Mouse (Mus musculus) liver, postnatal 0 days (tissue): ENCODE measurements around the gene Cyp4f17. TPM values are rescaled to one million over a fixed set of nuclear protein-coding genes. Genes with fewer than 3 reads are reported as not detected.
"Not testable (repeated sequence)": the region's sequence is repeated elsewhere in the genome, so short reads cannot be mapped to it uniquely, and the experiment has no call there.

ENCODE experiments used
- ATAC-seq: fragments of 200-750 bp; cut with Nextera tagmentation; 2 replicates; pipeline ENCODE4 v1.8.0; 2017; ENCODE audit warnings: mild to moderate bottlenecking, moderate library complexity
- DNase-seq: peaks from one replicate; pipeline ENCODE4 v3.0.0-alpha.2; 2016
- H3K27ac ChIP-seq: fragments of 300-500 bp; sonication (generic); 2 replicates; pipeline ENCODE4 v1.5.1; 2014; ENCODE audit warnings: antibody characterized with exemption, moderate library complexity, mild to moderate bottlenecking, low read depth
- H3K27me3 ChIP-seq: fragments of 300-500 bp; sonication (generic); 2 replicates; pipeline ENCODE4 v1.6.1; 2014; ENCODE audit warnings: low read length, control low read depth, mixed read lengths; ENCODE audit not compliant: insufficient read depth
- H3K36me3 ChIP-seq: fragments of 300-500 bp; sonication (generic); replicated peaks from 2 replicates; pipeline ENCODE4 v1.6.1; 2014; ENCODE audit warnings: mild to moderate bottlenecking, control low read depth, low read length, moderate library complexity, mixed read lengths; ENCODE audit not compliant: insufficient read depth
- H3K4me1 ChIP-seq: fragments of 300-500 bp; sonication (generic); 2 replicates; pipeline ENCODE4 v1.6.1; 2014; ENCODE audit warnings: antibody characterized with exemption, mild to moderate bottlenecking, control low read depth; ENCODE audit not compliant: insufficient read depth
- H3K4me2 ChIP-seq: fragments of 300-500 bp; sonication (generic); 2 replicates; pipeline ENCODE4 v1.6.1; 2014; ENCODE audit warnings: low read depth, mild to moderate bottlenecking, low read length, moderate library complexity, mixed read lengths
- H3K4me3 ChIP-seq: fragments of 300-500 bp; sonication (generic); 2 replicates; pipeline ENCODE4 v1.5.1; 2014; ENCODE audit warnings: low read depth, low read length
- H3K9ac ChIP-seq: fragments of 300-500 bp; sonication (generic); replicated peaks from 2 replicates; pipeline ENCODE4 v1.6.1; 2014; ENCODE audit warnings: mild to moderate bottlenecking, moderate library complexity
- H3K9me3 ChIP-seq: fragments of 300-500 bp; sonication (generic); 2 replicates; pipeline ENCODE4 v1.6.1; 2016; ENCODE audit warnings: mild to moderate bottlenecking, control low read depth, low read length, mixed read lengths
- CTCF ChIP-seq: sonication (generic); IDR thresholded peaks from 2 replicates; pipeline ENCODE4 v1.5.1; 2016; ENCODE audit warnings: antibody characterized with exemption, low read depth
- EP300 ChIP-seq: IDR thresholded peaks from 2 replicates; pipeline ENCODE4 v1.6.1; 2016; ENCODE audit warnings: antibody characterized with exemption, low read depth, mild to moderate bottlenecking
- WGBS: fragments of 180-500 bp; shearing (Covaris S2); extraction: QIAGEN DNeasy Blood & Tissue Kit; methylation state at CpG from one replicate; pipeline ENCODE4 v1.1.7; 2014; ENCODE audit not compliant: insufficient replicate concordance; 5-methylcytosine and 5-hydroxymethylcytosine counted together
- polyA plus RNA-seq: library from polyadenylated mRNA; unstranded; fragments of >200 nt; fragmentation: Nextera tagmentation; extraction: Ambion mirVana; gene quantifications from 2 replicates; pipeline ENCODE4 v1.2.1, GENCODE M21; 2015

The Cyp4f17 gene
- polyA plus RNA-seq, 1 experiment from 2014 or later, result 2.7 TPM

DNA sequence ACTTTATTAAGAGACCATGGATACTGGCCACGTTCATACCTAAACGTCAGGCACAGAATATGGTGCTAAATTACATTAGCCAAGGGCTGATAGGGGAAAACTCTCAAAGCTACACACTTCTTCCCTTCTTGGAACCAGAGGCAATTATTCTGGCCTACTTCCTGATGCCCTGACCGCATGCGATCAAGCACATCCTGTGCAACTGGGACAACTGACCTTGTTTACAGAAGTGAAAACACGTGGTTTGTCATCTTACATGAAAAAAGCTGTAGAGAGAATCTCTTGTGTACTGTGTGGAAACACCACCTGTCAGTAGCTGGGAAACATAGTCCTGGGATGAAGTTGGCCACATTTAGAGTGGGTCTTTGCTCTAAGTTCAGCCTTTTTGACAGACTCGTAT lies 28.2 kb downstream of the Cyp4f17 start:
- ATAC-seq (no peak), DNase-seq (no peak)
- Histone ChIP-seq H3K4me1 (peaks cover 4% of the 10 kb centered on the region; the same call in 1 of the 2 replicates), H3K9ac (no peak overlapping the region), H3K27ac (no peak overlapping the region), H3K4me2 (no peak overlapping the region), H3K9me3 (no peaks in the 10 kb centered on the region), H3K27me3 (no peaks in the 10 kb centered on the region), H3K4me3 (no peak overlapping the region), H3K36me3 (no peaks in the 10 kb centered on the region)
- 44% methylated on average over 6 of the region's 6 CpGs for WGBS
- TF ChIP-seq EP300 (no peak), CTCF (no peak)

DNA sequence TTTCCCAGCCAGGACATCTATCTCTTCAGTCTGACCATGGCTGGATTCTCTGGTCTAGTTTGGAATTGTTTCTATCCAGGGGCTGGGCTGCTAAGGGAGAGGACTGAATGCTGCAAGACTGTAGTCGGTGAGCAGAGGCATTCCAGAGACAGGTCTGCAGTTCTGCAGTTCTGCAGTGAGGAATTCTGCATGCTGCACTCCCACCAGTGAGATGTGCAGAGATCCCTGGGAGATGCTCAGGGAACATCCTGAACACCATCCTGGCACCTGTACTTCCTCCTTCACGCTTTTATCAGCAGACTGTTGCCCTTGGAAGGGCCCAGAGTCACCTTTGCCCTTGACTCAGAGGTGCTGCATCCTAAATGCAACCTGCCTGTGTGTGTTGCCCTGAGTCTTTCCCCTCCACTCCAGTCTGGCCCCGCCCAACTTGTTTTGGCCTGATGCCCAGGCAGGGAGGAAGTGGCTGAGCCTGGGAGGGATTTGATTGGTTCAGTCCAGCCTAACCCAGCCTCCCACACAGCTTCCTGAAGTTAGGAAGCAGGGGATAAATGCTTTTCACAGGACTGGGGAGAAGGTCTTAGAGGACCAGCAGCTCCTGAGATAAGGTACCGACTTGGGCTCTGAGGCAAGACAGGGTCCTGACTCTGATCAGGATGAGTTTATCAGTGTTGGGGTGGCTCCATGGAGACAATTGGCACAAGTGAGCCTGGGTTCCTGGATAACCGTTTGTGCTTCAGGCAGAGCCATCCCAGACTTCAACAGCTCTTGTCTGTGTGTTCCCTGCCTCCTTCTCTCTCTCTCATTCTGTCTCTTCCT lies 30.4 kb downstream of the Cyp4f17 start, which contains the start of gene Cyp4f16:
Cyp4f16 (plus strand) TSS at position 508 of the 816 bp plus-strand sequence.
- H3K9me3 ChIP-seq, H3K36me3 ChIP-seq, H3K27me3 ChIP-seq, H3K9ac ChIP-seq, H3K27ac ChIP-seq, H3K4me1 ChIP-seq: not testable (repeated sequence)
- DNase-seq, result peak; percentile 90
- Histone ChIP-seq H3K4me2 (peak within 1 kb of the TSS; percentile 54), H3K4me3 (peak within 1 kb of the TSS; percentile 33)
- WGBS, result 8% methylated on average over 5 of the region's 5 CpGs
- ATAC-seq, result peak; percentile 96

DNA sequence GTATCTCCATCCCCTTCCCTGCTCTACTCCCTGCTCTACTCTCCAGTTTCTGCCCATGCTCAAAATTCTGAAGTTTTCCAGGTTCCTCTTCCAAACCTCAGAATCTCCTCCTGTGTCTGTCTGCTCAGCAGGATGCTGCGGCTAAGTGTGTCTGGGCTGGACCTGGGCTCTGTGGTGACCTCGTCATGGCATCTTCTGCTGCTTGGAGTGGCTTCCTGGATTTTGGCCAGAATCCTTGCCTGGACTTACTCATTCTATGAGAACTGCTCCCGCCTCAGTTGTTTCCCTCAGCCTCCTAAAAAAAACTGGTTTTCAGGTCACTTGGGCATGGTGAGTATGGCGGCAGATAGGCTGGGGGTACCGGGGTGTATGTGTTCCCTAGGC lies 31.0 kb downstream of the Cyp4f17 start:
- Histone ChIP-seq H3K27ac (no peak overlapping the region), H3K9ac (no peak overlapping the region), H3K4me2 (peak overlapping the region; percentile 54), H3K4me3 (peak overlapping the region; percentile 33; the same call in 1 of the 2 replicates), H3K9me3 (no peaks in the 10 kb centered on the region), H3K36me3 (no peaks in the 10 kb centered on the region), H3K4me1 (peaks cover 4% of the 10 kb centered on the region; the same call in 1 of the 2 replicates), H3K27me3 (no peaks in the 10 kb centered on the region)
- WGBS, result 62% methylated on average over 5 of the region's 5 CpGs
- no peak for DNase-seq
- no peak for TF ChIP-seq CTCF
- TF ChIP-seq EP300, result no peak
- ATAC-seq, result no peak

DNA sequence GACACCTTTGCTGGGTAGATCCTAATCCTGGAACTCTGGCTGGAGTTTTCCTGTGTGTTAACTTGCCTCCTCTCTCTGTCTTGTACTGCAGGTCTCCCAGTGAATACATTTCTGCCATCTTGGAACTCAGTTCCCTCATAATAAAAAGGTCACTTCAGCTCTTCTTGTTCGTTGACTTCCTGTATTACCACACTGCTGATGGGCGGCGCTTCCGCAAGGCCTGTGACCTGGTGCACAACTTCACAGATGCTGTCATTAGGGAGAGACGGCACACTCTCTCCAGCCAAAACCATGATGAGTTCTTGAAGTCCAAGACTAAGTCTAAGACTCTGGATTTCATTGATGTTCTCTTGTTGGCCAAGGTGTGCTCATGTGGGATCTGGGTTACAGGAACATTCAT lies 38.9 kb downstream of the Cyp4f17 start:
- not testable (repeated sequence) for DNase-seq, H3K4me3 ChIP-seq, H3K27me3 ChIP-seq, H3K27ac ChIP-seq, H3K9ac ChIP-seq, ATAC-seq, H3K36me3 ChIP-seq, H3K4me1 ChIP-seq, H3K9me3 ChIP-seq, H3K4me2 ChIP-seq
- 73% methylated on average over 5 of the region's 5 CpGs for whole genome bisulfite sequencing

DNA sequence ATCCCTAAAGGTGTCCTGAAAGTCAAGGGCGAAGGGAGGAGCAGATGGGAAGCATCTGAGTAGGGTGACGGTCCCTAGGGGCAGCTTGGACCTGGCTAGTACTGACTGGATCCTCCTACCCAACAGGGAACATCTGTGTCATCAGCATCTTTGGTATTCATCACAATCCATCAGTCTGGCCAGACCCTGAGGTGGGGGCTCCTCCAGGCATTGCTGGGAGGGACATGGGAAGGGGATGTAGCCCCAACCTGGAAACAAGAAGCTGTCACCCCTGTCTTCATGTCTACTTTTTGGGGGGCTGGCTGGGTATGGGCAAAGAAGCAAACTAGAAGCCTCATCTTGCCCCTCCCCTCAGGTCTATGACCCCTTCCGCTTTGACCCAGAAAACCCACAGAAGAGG lies 44.5 kb downstream of the Cyp4f17 start:
- not testable (repeated sequence) for DNase-seq, H3K4me3 ChIP-seq, ATAC-seq, H3K27me3 ChIP-seq, H3K36me3 ChIP-seq, H3K9ac ChIP-seq, H3K27ac ChIP-seq, H3K9me3 ChIP-seq, H3K4me1 ChIP-seq
- H3K4me2 ChIP-seq, result peak overlapping the region; percentile 62
- 90% methylated on average over 3 of the region's 3 CpGs for WGBS

DNA sequence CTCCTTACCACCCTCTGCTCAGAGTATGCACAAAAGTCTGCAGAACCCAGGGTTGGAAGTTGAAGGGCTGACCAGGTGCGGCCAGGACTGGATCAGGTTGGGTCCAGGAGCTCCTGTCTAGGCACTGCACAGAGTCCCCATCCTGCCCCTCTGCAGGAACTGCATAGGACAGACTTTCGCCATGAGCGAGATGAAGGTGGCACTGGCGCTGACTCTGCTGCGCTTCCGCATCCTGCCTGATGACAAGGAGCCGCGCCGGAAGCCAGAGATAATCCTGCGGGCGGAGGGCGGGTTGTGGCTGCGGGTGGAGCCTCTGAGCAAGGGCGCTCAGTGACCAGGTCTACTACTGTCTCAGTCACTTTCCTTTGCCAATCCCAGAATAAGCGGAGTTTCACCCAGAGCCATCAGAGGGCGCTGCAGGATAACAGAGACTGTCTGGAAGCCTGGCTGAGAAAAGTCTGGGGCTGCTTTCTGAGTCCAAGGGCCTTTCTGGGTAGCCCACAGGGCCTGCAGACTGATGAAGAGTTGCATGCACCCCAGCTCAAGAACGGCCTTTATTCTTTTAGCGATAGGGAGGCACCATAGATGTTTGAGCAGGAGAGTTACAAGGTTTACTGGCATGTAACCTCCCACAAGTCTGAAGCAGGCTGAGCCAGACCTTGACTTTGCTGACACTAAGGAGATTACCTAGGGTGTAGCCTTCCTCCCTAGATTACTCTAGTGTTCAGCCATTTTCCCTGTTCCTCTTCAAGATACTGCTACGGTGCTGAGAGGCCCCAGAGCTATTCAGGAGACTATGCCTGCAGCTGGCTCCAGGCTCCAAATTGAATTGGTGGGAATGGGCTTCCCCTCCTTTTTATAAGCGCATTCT lies 45.3 kb downstream of the Cyp4f17 start:
- no peaks in the 10 kb centered on the region; the same call in 1 of the 2 replicates for H3K4me1 ChIP-seq
- no peaks in the 10 kb centered on the region for H3K9me3 ChIP-seq
- no peak overlapping the region for H3K4me3 ChIP-seq
- no peak overlapping the region for H3K9ac ChIP-seq
- TF ChIP-seq EP300, result no peak
- peak; percentile 81 for TF ChIP-seq CTCF
- H3K36me3 ChIP-seq, result no peaks in the 10 kb centered on the region
- ATAC-seq (peak; percentile 89), DNase-seq (peak; percentile 83)
- H3K4me2 ChIP-seq, result peak overlapping the region; percentile 62
- 12% methylated on average over 20 of the region's 20 CpGs for WGBS
- no peak overlapping the region for H3K27ac ChIP-seq
- H3K27me3 ChIP-seq, result no peaks in the 10 kb centered on the region

DNA sequence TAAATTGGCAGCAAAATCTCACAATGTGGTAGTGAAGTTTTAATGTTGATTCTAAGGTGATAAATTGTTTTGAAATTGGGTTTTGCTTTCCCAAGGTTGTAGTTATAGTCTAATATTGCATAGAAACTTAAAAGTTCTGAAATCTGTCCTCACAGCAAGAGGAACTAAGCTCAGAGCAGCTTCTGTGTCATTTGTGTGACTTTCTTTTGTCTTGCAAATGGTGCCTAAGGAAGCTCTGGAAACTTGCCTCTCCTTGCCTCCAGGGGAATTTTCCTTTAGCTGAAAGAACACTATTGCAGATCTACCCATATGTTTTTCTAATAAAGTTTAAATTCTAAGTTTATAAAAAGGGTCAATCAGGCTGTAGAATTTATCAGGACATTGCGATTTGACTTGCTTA lies 47.2 kb downstream of the Cyp4f17 start:
- ATAC-seq, H3K4me3 ChIP-seq, H3K4me2 ChIP-seq, H3K27me3 ChIP-seq, H3K27ac ChIP-seq, H3K9me3 ChIP-seq, H3K36me3 ChIP-seq, H3K4me1 ChIP-seq, DNase-seq, H3K9ac ChIP-seq: not testable (repeated sequence)
- 51% methylated on average over 1 of the region's 1 CpGs for WGBS

DNA sequence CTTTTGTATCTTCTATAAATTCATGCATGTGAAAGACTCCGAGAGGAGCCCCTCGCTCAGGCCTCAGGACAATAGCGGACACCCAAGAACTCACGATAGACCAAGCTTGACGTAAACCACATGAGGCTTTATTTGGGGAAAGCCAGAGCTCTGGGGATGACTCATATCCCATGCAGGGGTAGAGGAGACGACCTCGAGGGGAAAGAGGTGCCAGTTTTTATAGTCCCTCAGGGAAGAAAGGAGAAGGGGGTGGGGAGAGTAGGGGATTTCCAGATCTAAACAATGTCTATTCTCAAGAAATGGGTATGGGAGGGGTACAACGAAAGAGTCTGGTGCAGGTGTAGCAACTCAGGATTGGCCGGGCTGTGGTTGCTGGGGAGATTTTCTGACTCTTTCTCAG lies 48.5 kb downstream of the Cyp4f17 start:
- not testable (repeated sequence) for DNase-seq, H3K4me3 ChIP-seq, H3K9ac ChIP-seq, H3K4me1 ChIP-seq, H3K36me3 ChIP-seq, H3K27ac ChIP-seq, H3K4me2 ChIP-seq, H3K27me3 ChIP-seq, ATAC-seq, H3K9me3 ChIP-seq
- WGBS, result 61% methylated on average over 9 of the region's 9 CpGs

DNA sequence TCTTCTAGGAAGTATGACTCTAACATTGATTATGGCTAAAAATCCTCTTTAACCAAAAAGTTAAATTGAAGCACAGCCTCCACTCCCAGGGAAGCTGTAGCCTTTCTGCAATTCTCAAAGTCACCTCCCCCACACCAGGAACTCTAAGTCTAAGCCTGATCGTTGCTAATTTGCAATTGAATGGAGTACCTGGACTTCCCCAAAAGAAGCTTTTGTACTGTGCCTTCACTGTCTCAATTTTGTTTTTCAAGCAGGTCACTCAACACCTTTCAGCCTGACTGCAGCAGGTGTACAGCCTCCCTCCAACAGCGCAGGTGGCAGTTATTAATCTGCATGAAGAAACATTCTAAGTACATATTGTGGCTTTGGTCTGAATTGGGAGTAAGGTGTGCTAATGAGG lies 57.5 kb downstream of the Cyp4f17 start:
- not testable (repeated sequence) for H3K4me2 ChIP-seq, H3K4me1 ChIP-seq, H3K4me3 ChIP-seq, H3K27ac ChIP-seq, H3K27me3 ChIP-seq, H3K36me3 ChIP-seq, ATAC-seq, H3K9me3 ChIP-seq, DNase-seq, H3K9ac ChIP-seq
- WGBS, result 75% methylated on average over 2 of the region's 2 CpGs
